30 mouse cellular contexts compared by ENCODE assay signal in genomic region chr11:110526156-110526555, GRCm38 (mm10).
DNase-seq lines count a peak whose midpoint lies in the region; ATAC-seq and TF ChIP-seq lines count a peak whose summit lies in the region.
"Had no signal": no experiment of that assay in that cellular context is flagged by ENCODE, and none has a peak within 500 bp of the region (broad histone marks: within the 10 kb centered on the region; RNA-seq: fewer than 3 reads in every experiment).

No protein-coding gene starts in this region.

- H3K27ac ChIP-seq in layer of hippocampus, adult 2 months = no peak overlapping the region
- no peak overlapping the region for H3K27ac ChIP-seq in hindbrain, postnatal 0 days
- H3K27ac ChIP-seq in neural tube, embryonic 15.5 days (replicated peaks) = no peak overlapping the region
- H3K27ac ChIP-seq: embryonic facial prominence, embryonic 10.5 days; embryonic facial prominence, embryonic 13.5 days; forebrain, embryonic 12.5 days; forebrain, embryonic 15.5 days; heart, embryonic 15.5 days; hindbrain, embryonic 10.5 days; hindbrain, embryonic 13.5 days had no signal

- no peaks in the 10 kb centered on the region for H3K4me1 ChIP-seq in hindbrain, postnatal 0 days (ENCODE audit: insufficient read depth, low read length)
- no peaks in the 10 kb centered on the region for H3K4me1 ChIP-seq in neural tube, embryonic 15.5 days
- H3K4me1 ChIP-seq: embryonic facial prominence, embryonic 10.5 days; embryonic facial prominence, embryonic 13.5 days; forebrain, embryonic 12.5 days; forebrain, embryonic 15.5 days; heart, embryonic 12.5 days; heart, embryonic 15.5 days; hindbrain, embryonic 10.5 days; hindbrain, embryonic 13.5 days had no signal

- WGBS in hindbrain, postnatal 0 days = 90% methylated on average over 4 of the region's 4 CpGs
- WGBS in neural tube, embryonic 15.5 days = 92% methylated on average over 4 of the region's 4 CpGs

- H3K36me3 ChIP-seq in hindbrain, postnatal 0 days (ENCODE audit: insufficient read depth, low read length) = no peaks in the 10 kb centered on the region
- H3K36me3 ChIP-seq in neural tube, embryonic 15.5 days = no peaks in the 10 kb centered on the region
- H3K36me3 ChIP-seq: forebrain, embryonic 12.5 days; G1E; heart, embryonic 15.5 days had no signal

- TF ChIP-seq CTCF in layer of hippocampus, adult 2 months (conservative IDR thresholded peaks at IDR 0.05) = no peak
- TF ChIP-seq CTCF in hindbrain, postnatal 0 days (IDR thresholded peaks at IDR 0.05; ENCODE audit: low read depth) = no peak

- peak; percentile 32 for DNase-seq in layer of hippocampus, adult 11-12 months (ENCODE audit: low spot score)
- no peak for DNase-seq in layer of hippocampus, postnatal 10 days (ENCODE audit: low spot score in 2 of 2)
- DNase-seq in layer of hippocampus, adult 2 months (ENCODE audit: low spot score in 2 of 2) = peak; percentile 33 to 54
- DNase-seq in layer of hippocampus, adult 9-11 months = peak; percentile 55
- no peak for DNase-seq in hindbrain, postnatal 0 days (ENCODE audit: low spot score)
- DNase-seq: adrenal gland, postnatal 10 days; adrenal gland, postnatal 36 days; B cell, adult 2 months; cerebellum, adult 11-12 months; cerebellum, adult 8-10 months; cerebellum, postnatal 10 days; cerebellum, postnatal 36 days; embryo, embryonic 11 days; gastrocnemius, postnatal 36 days; heart, postnatal 10 days; heart, postnatal 36 days had no signal

- ATAC-seq in hindbrain, postnatal 0 days = no peak
- ATAC-seq in neural tube, embryonic 15.5 days (ENCODE audit: low FRiP score) = no peak
- ATAC-seq: forebrain, embryonic 15.5 days; hindbrain, embryonic 16.5 days; Patski had no signal

- H3K9ac ChIP-seq in hindbrain, postnatal 0 days (replicated peaks; ENCODE audit: low read length) = no peak overlapping the region
- H3K9ac ChIP-seq in neural tube, embryonic 15.5 days (replicated peaks) = no peak overlapping the region
- H3K9ac ChIP-seq: embryonic facial prominence, embryonic 13.5 days; forebrain, embryonic 12.5 days; forebrain, embryonic 15.5 days; heart, embryonic 12.5 days; heart, embryonic 15.5 days; hindbrain, embryonic 13.5 days had no signal

- no peak overlapping the region for H3K4me2 ChIP-seq in hindbrain, postnatal 0 days (ENCODE audit: low read depth, low read length)
- no peak overlapping the region for H3K4me2 ChIP-seq in neural tube, embryonic 15.5 days
- H3K4me2 ChIP-seq: embryonic facial prominence, embryonic 13.5 days; forebrain, embryonic 12.5 days; forebrain, embryonic 15.5 days; heart, embryonic 12.5 days; heart, embryonic 15.5 days; hindbrain, embryonic 13.5 days had no signal

- no peaks in the 10 kb centered on the region for H3K9me3 ChIP-seq in hindbrain, postnatal 0 days (ENCODE audit: low read length)
- H3K9me3 ChIP-seq in neural tube, embryonic 15.5 days (replicated peaks) = no peaks in the 10 kb centered on the region
- H3K9me3 ChIP-seq: embryonic facial prominence, embryonic 10.5 days; embryonic facial prominence, embryonic 13.5 days; forebrain, embryonic 12.5 days; forebrain, embryonic 15.5 days; heart, embryonic 12.5 days; heart, embryonic 15.5 days; hindbrain, embryonic 13.5 days had no signal

- no peak overlapping the region for H3K4me3 ChIP-seq in layer of hippocampus, adult 2 months
- H3K4me3 ChIP-seq in hindbrain, postnatal 0 days (ENCODE audit: low read length) = no peak overlapping the region
- no peak overlapping the region for H3K4me3 ChIP-seq in neural tube, embryonic 15.5 days (replicated peaks)
- H3K4me3 ChIP-seq: embryonic facial prominence, embryonic 10.5 days; embryonic facial prominence, embryonic 13.5 days; erythroblast, embryonic 14.5 days; forebrain, embryonic 12.5 days; forebrain, embryonic 15.5 days; heart, embryonic 12.5 days; heart, embryonic 15.5 days; hindbrain, embryonic 10.5 days; hindbrain, embryonic 13.5 days had no signal

- H3K27me3 ChIP-seq in hindbrain, postnatal 0 days (ENCODE audit: insufficient read depth, low read length) = no peaks in the 10 kb centered on the region
- no peaks in the 10 kb centered on the region for H3K27me3 ChIP-seq in neural tube, embryonic 15.5 days (replicated peaks)
- H3K27me3 ChIP-seq: CH12.LX; embryonic facial prominence, embryonic 13.5 days; forebrain, embryonic 12.5 days; forebrain, embryonic 15.5 days; heart, embryonic 12.5 days; heart, embryonic 15.5 days; hindbrain, embryonic 13.5 days; Patski had no signal

Comparison
In these comparisons a context has a peak if more than half of its experiments do, and no peak if none do; other contexts are left out.
1. DNase-seq: peak in layer of hippocampus, adult 11-12 months (single experiment), layer of hippocampus, adult 2 months (2 of 2) and layer of hippocampus, adult 9-11 months (single experiment); none in layer of hippocampus, postnatal 10 days (0 of 2) and hindbrain, postnatal 0 days (single experiment).